Mouse (Mus musculus) kidney, adult 2 months (tissue): Measurements from ENCODE around the gene Mcf2l.

Source experiments
- CTCF ChIP-seq: fragments of 200-500 bp; conservative IDR thresholded peaks from 2 replicates; pipeline ENCODE4 v1.5.1; 2011; ENCODE audit warnings: low read depth, mild to moderate bottlenecking, control low read depth, low read length, moderate library complexity, mixed read lengths; ENCODE audit not compliant: insufficient read depth, insufficient read length
- POLR2A ChIP-seq: fragments of 200-500 bp; IDR thresholded peaks from one replicate; pipeline ENCODE4 v1.6.1; 2011; ENCODE audit warnings: low read depth, low read length, control low read depth

- TF ChIP-seq POLR2A, result no peak
- TF ChIP-seq CTCF, result no peak
Measured at GRCm38 (mm10) chr8:12999793-13000192, 126.2 kb downstream of the Mcf2l start.
